ENCODE assay signal across 10 mouse cellular contexts in the genomic region with DNA sequence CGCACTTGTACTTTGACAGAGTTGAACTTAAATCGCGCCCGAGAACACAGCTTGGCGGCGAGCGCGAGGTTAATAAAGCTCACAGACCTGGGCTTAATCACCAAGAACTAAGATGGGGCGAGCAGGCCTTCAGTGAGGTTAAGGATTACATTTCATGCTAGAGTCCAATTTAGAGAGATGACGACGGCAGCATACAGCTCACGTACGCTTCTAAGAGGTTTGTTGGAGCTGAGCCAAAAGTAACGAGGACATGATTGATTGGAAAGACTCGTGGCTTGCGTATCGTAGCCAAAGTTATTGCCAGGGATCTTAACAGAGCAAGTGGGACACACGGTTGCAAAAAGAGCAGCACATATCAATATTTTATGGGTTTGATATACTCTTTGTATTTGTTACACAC. TPM values are rescaled to one million over a fixed set of nuclear protein-coding genes. Genes with fewer than 3 reads are reported as not detected.
DNase-seq lines count a peak whose midpoint lies in the region; ATAC-seq lines count a peak whose summit lies in the region.
"Had no signal": no experiment of that assay in that cellular context is flagged by ENCODE, and none has a peak within 500 bp of the region (broad histone marks: within the 10 kb centered on the region; RNA-seq: fewer than 3 reads in every experiment).

No protein-coding gene starts in this region.

- no peaks in the 10 kb centered on the region for H3K27me3 ChIP-seq in heart, embryonic 11.5 days (ENCODE audit: control insufficient read depth, insufficient read depth, low read length)
- no peaks in the 10 kb centered on the region for H3K27me3 ChIP-seq in midbrain, embryonic 16.5 days (ENCODE audit: control insufficient read depth, insufficient read depth, low read depth, low read length)
- no peaks in the 10 kb centered on the region for H3K27me3 ChIP-seq in midbrain, embryonic 10.5 days (ENCODE audit: low read depth, poor library complexity, severe bottlenecking)
- no peaks in the 10 kb centered on the region for H3K27me3 ChIP-seq in limb, embryonic 10.5 days (ENCODE audit: low read depth, poor library complexity, severe bottlenecking)

- WGBS in heart, embryonic 11.5 days (ENCODE audit: insufficient replicate concordance), result 53% methylated on average over 18 of the region's 18 CpGs
- WGBS in midbrain, embryonic 16.5 days, result 58% methylated on average over 18 of the region's 18 CpGs
- WGBS in midbrain, embryonic 10.5 days, result 90% methylated on average over 18 of the region's 18 CpGs
- 58% methylated on average over 18 of the region's 18 CpGs for WGBS in limb, embryonic 10.5 days

- ATAC-seq in heart, embryonic 11.5 days (replicated peaks; ENCODE audit: insufficient number of reproducible peaks, low FRiP score, low TSS enrichment), result no peak
- no peak for ATAC-seq in midbrain, embryonic 16.5 days

- no peaks in the 10 kb centered on the region for H3K4me1 ChIP-seq in heart, embryonic 11.5 days (ENCODE audit: control insufficient read depth, insufficient read depth, low read length)
- H3K4me1 ChIP-seq in midbrain, embryonic 16.5 days (ENCODE audit: control insufficient read depth, insufficient read depth, low read length), result peaks cover 5% of the 10 kb centered on the region; the same call in 1 of the 2 replicates
- no peaks in the 10 kb centered on the region for H3K4me1 ChIP-seq in midbrain, embryonic 10.5 days
- peaks cover 7% of the 10 kb centered on the region; the same call in 1 of the 2 replicates for H3K4me1 ChIP-seq in limb, embryonic 10.5 days

- DNase-seq in heart, adult 9 months (ENCODE audit: low spot score in 2 of 2), result no peak
- DNase-seq in midbrain, embryonic 10.5 days (ENCODE audit: low spot score), result no peak
- peak; percentile 34 for DNase-seq in limb, embryonic 10.5 days (ENCODE audit: low spot score)
- DNase-seq in left cerebral cortex, postnatal 10 days (ENCODE audit: extremely low spot score in 1 of 2, low spot score in 2 of 2), result no peak
- no peak for DNase-seq in gastrocnemius, postnatal 14 days
- DNase-seq in right cerebral cortex, postnatal 14 days, result no peak
- DNase-seq: cerebellum, adult 9-11 months; heart, adult 2 months had no signal

- H3K9me3 ChIP-seq in heart, embryonic 11.5 days (replicated peaks; ENCODE audit: control insufficient read depth, low read length), result no peaks in the 10 kb centered on the region
- no peaks in the 10 kb centered on the region for H3K9me3 ChIP-seq in midbrain, embryonic 16.5 days (replicated peaks; ENCODE audit: control insufficient read depth, low read length, poor library complexity, severe bottlenecking)
- H3K9me3 ChIP-seq in midbrain, embryonic 10.5 days (replicated peaks), result no peaks in the 10 kb centered on the region
- H3K9me3 ChIP-seq in limb, embryonic 10.5 days (replicated peaks), result no peaks in the 10 kb centered on the region

- H3K36me3 ChIP-seq in heart, embryonic 11.5 days (ENCODE audit: control insufficient read depth, insufficient read depth, low read length), result no peaks in the 10 kb centered on the region
- H3K36me3 ChIP-seq in midbrain, embryonic 16.5 days (ENCODE audit: control insufficient read depth, insufficient read depth, low read length), result no peaks in the 10 kb centered on the region
- no peaks in the 10 kb centered on the region for H3K36me3 ChIP-seq in midbrain, embryonic 10.5 days
- no peaks in the 10 kb centered on the region for H3K36me3 ChIP-seq in limb, embryonic 10.5 days

- H3K9ac ChIP-seq in heart, embryonic 11.5 days (ENCODE audit: low read depth, low read length), result no peak overlapping the region
- H3K9ac ChIP-seq in midbrain, embryonic 16.5 days (ENCODE audit: low read depth, low read length), result no peak overlapping the region

- H3K4me2 ChIP-seq in heart, embryonic 11.5 days, result peak overlapping the region; percentile 22; the same call in 1 of the 2 replicates
- peak overlapping the region; percentile 29 for H3K4me2 ChIP-seq in midbrain, embryonic 16.5 days (ENCODE audit: low read length)

- no peak overlapping the region for H3K4me3 ChIP-seq in heart, embryonic 11.5 days (ENCODE audit: low read depth, low read length)
- H3K4me3 ChIP-seq in midbrain, embryonic 16.5 days (ENCODE audit: low read depth, low read length), result no peak overlapping the region
- no peak overlapping the region for H3K4me3 ChIP-seq in midbrain, embryonic 10.5 days
- no peak overlapping the region for H3K4me3 ChIP-seq in limb, embryonic 10.5 days
- H3K4me3 ChIP-seq: heart, adult 2 months had no signal

- intact Hi-C loops in left cerebral cortex, postnatal 10 days (cut with DNase I), result no loop called here
- intact Hi-C loops in gastrocnemius, postnatal 14 days (cut with DNase I; ENCODE audit: low total_unique reads), result no loop called here

- no peak overlapping the region for H3K27ac ChIP-seq in heart, embryonic 11.5 days (ENCODE audit: low read depth, low read length)
- H3K27ac ChIP-seq in midbrain, embryonic 16.5 days (ENCODE audit: low read length), result no peak overlapping the region
- no peak overlapping the region for H3K27ac ChIP-seq in midbrain, embryonic 10.5 days (replicated peaks)
- H3K27ac ChIP-seq in limb, embryonic 10.5 days, result no peak overlapping the region
- H3K27ac ChIP-seq: heart, adult 2 months had no signal

RNA-seq across cellular contexts. Expression of a gene that starts 30.3 kb away (rescaled TPM):
- polyA plus RNA-seq in heart, embryonic 11.5 days (2014; fragmentation: Nextera tagmentation; extraction: Ambion mirVana), result 2.7 and 4.3 TPM in 2 replicates
- polyA plus RNA-seq in midbrain, embryonic 16.5 days (2015; fragmentation: Nextera tagmentation; extraction: Ambion mirVana), result 0.61 and 1.0 TPM in 2 replicates
- 0.16 and 0.22 TPM in 2 replicates for polyA plus RNA-seq in midbrain, embryonic 10.5 days (2016; fragmentation: Nextera tagmentation; extraction: Ambion mirVana)
- 0.86 and 1.3 TPM in 2 replicates for polyA plus RNA-seq in limb, embryonic 10.5 days (2016; fragmentation: Nextera tagmentation; extraction: Ambion mirVana)
- 1 to 10 TPM in 1 of 2 experiments, under 1 TPM in 1; 0.99 to 1.3 TPM for total RNA-seq in left cerebral cortex, postnatal 10 days (2021)
- 10 to 100 TPM; 30.9 to 34.9 TPM for total RNA-seq in gastrocnemius, postnatal 14 days (2021)
